Mouse (Mus musculus) layer of hippocampus, postnatal 25 days (tissue): ENCODE data around the gene Nrap. TPM values are rescaled to one million over a fixed set of nuclear protein-coding genes. Genes with fewer than 3 reads are reported as not detected.
A peak's percentile ranks its signal among the peaks of the same experiment; 100 is the strongest.

Experiments used
- DNase-seq, 2 experiments: peaks; one replicate each; pipeline ENCODE4 v3.0.0; 2022; ENCODE audit warnings: mixed read lengths in 2 of 2, low spot score in 1 of 2; ENCODE audit errors: extremely low spot score in 1 of 2
- total RNA-seq, 2 experiments: library from RNA; stranded (reverse); gene quantifications; 2 replicates each; pipeline ENCODE4 v1.2.3; 2021

Gene Nrap
- total RNA-seq, 2 experiments from 2014 or later = 0.07 to 0.09 TPM

DNA sequence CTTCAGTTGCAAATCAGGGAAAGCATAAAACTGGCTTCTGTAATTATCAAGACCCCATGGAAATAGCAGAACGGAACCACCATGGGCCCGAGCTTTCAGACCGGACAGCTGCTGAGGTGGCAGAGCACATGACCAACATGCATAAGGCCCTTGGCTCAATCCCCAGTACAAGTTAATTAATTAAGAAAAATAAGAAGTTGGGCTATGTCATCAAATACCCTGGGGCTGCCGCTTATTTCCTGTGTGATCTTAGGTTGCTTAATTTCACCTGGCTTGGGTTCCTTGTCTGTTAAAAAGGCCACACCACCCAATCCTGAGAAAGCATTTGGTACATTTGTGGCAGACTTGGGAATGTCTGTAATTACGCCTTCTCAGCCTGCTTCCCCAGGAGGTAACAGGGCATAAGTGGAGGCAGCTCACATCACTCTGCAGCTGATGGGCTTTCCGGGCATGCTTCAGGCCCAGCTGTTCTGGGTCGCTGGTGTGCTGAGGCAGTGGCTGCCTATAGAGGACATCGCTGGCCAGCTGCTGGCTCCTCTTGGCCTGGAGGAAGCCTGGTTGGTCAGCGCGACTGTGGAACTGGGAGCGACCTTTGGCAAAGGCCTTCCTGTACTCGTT is 68.4 kb downstream of the Nrap start:
- no peak for DNase-seq

DNA sequence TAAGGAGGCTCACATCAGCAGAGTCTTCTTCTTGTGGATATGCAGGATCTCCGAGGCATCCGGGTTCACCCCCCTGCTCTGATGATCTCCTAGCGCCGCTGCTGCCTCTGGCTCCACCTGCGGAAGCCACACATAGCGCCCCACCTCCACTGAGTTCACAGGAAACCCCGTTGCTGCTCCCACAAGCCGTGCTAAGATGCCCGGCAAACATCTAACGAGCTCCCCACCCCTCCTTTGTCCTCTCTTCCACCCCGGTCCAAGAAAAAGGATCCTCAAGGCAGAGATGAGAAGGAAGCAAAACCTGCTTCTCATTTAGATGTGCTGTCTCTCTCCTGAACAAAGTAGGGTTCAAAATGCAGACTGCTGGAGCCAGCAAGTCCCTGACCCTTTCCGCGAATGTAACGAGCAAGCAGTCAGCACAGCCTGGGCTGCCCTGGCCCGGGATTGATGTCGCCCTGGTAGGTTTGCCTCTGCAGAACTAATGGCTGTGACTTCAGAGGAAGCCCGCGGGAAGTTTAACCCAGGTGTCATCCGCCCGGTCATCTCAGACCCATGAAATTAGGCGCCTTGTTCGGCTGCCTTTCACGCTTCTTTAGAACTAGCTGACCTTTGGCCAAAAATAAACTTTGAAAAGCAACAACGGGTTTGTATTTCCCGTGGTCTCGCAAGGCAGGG is 69.5 kb downstream of the Nrap start:
- DNase-seq = no peak

DNA sequence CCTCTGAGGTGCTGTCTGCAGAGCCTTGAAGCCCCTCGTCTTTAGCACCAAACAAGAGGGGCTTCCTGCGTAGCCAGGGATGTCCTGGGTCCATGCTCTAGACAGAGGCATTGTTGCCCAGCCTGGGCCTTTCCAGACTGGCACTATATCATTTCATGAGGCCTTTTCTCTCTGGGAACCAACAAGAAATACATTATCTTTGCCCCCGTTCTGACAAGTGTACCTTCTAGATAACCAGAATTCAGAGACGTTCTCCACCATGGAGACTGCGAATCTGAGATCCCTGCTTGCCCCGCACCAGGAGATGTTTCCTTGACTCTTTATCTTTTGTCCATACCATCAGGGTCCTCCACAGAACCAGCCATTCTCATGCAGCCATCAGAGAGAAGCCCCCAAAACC is 70.2 kb downstream of the Nrap start:
- DNase-seq = no peak

DNA sequence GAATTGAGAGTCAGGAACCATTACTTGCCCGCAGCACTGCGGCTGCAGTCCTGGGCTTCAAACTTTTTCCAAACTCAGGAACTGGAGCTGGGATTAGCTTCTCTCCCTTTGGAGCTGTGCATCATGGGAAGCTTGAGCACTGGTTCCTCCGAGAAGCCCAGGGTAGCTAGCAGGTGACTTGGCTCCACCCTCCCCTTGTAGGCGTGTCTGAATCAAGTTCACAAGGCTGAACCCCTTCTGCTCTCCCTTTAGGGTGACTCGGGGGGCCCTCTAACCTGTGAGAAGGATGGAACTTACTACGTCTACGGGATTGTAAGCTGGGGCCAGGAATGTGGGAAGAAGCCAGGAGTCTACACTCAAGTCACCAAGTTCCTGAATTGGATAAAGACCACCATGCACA is 70.6 kb downstream of the Nrap start:
- no peak for DNase-seq

DNA sequence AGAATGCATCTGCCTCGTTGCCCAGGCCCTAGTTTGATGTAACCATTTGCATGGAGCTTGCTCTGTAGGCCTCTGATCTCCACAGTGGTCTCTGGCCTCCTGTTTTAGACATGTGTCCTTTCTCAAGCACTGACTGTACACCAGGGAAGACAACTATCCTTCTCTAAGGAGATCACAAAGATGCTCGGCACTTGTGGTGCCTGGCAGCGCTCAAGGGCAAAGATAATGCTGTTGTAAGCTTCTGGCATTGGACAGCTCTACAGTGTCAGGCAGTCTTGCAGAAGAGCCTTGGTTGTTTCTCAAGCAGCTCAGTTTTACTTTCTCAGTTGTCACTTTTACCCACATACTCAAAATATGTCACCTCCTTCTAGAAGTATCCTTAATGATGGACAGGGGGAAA is 73.3 kb downstream of the Nrap start:
- DNase-seq = no peak

DNA sequence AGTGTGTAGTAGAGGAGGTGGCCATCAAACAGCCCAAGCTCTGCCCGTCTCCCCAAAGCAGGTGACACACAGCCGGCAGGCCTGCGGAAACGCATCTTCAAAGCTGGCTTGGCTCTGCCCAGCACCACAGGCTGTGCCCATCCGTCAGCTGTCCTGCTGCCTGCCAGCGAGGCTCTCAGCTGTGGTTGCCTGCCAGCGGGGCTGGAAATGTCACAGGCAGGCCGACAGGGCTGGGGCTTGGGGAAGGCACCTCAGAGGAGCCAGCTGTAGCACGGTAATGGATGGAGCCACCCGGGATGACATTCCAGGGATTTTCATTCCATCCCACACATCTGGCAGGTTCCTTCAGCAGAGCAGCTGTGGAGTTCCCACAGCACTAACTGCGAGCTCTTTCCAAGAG is 89.0 kb downstream of the Nrap start:
- DNase-seq = no peak

DNA sequence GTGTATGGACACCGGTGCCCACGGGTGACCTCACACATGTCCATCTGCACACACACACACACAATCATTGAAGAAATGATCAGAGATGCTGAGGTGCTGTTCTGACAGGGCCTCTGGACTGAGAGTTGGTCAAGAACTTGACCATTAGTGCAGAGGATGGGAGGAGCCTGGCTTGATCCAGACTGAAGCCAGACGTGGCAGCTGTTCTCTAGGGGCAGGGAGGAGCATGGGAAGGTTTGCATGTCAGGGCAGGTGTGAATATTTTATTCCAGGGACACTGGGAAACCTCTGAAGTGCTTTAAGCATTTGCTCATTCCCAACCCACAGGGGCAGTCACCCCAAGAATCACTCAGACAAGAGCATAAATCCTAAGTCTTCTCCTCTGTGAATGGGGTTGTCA is 92.6 kb downstream of the Nrap start:
- no peak for DNase-seq

DNA sequence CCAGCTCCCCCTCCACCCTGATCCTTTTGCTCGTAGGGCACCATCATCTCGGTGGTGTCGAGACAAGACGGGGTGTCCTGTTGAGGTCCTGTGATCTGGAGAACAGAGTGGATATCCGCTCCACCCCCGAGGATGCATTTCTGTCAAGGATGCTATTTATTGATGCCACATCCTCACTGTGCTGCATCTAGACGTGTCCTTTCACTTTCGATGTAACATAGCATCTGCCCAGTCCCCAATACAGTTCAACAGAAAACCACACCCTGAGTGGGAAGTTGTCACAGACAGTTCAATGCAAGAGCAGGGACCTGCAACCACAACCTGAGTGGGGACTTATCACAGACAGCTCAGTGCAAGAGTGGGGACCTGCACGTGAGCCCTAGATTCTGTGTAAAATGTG is 93.2 kb downstream of the Nrap start:
- DNase-seq = no peak

DNA sequence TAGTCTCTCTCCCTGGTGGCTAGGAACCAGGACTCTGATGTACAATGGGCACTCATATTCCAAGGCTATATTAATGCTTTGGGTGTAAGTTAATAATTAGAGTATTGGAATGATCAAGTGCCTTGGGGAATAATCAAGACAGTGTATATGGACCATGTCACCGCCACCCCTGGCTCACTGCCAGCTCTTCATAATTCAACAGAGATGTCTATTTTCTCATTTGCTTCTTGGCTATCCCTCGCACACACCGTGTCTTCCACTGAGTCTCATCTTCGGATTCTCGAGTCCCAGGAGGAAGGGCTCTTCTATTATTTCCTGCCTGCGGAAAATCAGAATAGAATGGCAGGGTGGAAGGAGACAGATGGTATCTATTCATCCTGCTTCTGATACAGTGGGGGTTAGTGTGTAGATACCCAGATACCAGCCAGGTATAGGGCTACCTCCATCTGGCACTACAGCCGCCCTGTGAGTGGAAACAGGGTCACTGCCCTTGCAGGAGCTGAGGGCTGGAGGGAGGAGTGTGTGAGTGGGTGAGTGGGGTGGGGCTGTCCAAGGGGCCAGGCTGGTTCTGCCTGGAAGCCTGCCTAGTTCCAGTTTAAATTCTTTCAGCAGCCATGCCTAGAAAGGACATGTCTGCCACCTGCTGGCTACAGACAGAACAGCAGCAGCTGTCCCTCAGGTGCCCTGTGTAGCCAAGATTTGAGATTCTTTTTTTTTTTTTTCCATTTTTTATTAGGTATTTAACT is 95.0 kb downstream of the Nrap start:
- DNase-seq = peak; percentile 65 to 83

DNA sequence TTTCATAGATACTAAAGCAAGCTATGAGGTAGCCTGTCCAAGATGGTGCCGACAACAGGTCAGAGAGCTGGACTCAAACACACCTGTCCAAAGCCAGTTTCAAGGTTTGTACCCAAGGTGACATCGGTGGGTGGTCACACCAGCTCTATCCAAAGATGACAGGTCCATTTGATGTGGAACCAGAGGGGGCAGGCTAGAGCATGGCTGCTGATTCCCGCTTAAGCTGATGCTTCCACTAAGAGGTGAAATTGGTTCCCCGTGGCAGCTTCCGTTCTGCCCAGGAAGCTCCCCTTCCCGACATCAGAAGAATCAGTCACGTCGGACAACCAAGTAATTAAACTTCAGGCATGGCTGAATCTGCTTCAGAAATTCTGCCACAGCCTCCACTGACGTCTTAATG is 97.5 kb downstream of the Nrap start:
- DNase-seq = no peak

DNA sequence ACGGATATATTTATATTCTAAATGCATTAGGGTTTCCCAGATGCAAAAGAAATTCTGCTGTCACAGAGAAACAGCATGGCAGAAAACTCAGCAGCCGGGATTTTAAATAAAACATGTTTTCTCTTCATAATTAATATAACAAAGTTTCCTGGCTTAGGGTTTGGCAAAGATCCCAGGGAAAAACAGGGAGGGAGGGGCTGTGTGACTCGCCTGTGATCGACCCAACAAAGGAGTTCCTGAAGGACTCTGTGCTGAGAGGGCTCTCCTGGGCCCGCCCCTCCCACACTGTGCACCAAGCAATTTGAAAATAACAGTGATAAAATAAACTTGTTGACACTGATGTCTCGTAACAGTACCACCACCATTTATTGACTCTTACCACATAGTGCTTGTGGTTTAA is 97.9 kb downstream of the Nrap start:
- DNase-seq = peak in 1 of 2 experiments; percentile 5

DNA sequence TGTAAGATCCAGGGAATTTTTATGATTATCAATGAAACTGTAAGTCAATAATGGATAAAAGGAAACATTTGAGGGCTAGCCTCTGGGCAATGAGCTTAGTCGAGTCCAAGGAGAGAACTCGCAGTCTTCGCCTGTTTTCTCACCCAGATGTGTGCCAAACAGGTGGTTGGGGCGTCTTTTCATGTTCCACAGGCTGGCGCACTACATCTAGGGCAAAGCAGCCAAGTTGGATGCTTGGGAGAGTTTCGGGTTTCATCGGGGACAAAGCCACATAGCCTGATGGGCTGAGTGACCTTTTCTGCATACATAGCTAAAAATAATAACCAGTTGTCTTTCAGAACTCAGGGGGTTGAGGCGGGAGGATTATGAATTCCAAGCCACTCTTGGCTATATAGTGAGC is 100.2 kb downstream of the Nrap start:
- no peak for DNase-seq

DNA sequence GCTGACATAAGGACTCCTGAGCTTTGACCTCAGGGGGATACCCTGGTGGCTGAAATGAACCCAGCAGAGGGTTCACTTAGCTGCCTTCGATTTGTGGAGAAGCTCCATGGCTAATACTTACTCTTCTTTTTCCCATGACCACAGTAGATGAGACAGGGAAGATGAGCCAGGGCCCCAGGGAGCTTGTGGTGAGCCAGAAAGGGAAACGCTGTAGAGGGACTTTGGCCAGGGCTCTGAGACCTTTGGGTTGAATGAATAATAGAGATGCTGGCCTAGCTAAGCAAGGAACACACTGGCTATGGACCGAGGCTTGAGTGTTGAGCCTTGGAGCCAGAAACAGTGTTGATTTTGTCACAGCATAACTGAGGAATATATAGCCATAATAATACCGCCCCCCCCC is 101.4 kb downstream of the Nrap start:
- DNase-seq = no peak

DNA sequence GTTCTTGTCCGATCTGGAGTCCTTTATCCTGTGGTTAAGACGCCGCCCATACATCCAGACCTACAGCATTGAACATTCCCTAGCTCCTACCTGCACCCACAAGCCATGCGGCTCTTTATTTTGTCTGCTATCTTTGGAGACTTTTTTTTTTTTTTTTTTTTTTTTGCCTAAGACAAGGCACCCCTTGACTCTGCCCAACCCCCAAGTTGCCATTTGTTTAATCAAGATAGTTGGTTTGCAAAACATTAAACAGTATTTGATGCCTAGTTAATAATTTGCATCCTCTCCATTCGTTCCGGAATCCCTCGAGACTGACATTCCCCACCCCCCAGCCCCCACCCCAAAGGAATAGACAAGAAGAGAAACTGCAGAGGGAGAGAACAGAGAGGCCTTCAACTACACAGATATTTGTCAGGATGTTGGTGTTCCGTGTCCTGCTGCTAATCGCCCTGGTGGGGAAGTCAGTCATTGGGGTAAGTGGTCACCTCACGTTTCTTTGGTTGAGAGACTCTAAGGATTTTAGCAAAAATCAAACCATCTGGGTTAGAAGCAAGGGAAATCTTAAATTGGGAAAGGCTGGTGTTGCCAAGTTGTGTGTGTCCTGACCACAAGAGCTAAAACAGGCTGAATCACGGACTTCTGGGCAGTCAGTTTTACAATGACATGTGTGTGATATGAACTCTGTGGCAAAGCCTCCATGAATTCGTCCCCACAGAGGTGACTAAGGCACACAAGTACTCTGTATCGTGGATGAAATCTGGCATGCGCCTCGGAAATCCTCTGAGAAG is 102.1 kb downstream of the Nrap start:
- DNase-seq = no peak

DNA sequence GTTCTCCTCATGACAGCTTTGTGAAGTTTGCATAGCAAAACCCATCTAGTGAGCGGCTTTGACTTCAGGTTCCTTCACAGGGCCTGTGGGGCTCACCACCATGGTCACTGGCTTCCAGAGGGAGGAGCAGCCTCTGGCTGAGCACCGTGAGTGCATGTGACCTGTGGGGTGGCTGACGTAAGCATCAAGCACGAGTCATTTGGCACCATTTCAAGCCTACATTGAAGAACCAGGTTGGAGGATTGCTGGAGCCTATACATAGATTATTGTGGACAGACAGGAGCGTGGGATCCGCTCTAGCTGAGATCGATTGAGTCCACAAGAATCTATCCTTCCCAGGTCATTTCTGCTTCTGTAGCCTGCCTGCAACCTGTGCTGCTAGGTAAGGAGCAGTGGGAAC is 103.0 kb downstream of the Nrap start, which contains the start of gene Habp2:
TSS of gene Habp2 (plus strand) at position 272 of the 400 bp plus-strand sequence.
- no peak for DNase-seq

DNA sequence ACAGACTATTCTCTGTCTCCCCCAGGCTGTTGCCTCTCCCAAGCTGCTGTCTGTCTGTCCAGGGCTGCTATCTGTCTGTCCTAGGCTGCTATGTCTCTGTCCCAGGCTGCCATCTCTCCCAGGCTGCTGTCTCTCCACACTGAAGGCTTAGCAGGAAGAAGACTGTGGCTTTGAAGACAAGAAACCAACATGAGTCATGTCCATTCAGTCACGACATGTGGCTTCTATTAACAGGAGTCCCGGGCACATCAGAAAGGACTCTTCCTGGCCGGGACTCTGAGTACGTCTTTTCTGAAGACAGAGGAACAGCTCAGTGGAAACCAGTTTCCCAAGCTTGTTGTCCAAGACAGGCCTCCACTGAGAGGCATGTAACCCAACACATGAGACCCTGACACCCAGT is 104.6 kb downstream of the Nrap start:
- no peak for DNase-seq

DNA sequence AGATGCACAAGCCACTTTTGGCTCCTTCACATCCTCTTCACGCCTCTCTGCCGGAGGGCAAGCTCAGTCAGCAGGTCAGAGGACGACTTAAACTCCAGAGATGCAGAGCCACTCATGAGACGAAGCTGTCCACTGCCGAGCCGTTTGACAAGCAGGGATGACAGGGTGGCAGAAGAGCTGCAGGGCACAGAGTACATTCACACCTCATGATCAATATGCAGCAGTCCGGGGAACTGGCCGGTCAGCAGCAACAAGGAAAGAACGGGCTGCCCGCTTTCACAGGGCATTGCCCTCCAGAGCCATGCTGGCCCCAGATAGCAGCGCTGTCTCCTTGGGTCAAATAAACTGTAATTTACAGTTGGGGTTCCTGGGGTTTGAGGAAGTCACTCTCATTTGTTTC is 111.5 kb downstream of the Nrap start:
- no peak for DNase-seq

DNA sequence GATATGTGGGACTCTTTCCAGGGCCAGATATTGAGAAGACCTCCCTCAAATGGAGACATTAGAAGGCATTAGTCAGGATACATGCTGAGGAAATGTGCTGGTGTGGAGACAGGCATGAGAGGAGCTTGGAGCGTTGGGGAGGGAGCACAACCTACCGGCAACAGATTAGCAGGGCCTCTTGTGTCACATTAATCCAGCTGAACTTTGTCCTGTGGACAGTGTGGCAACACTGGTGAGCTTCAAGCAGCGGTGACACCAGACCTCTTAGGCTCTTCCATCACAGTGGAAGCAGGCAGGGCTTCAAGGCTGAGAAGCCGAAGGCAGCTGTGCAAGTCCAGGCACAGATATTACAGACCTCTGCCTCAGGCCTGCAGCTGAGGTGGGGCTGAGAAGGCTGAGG is 111.9 kb downstream of the Nrap start:
- no peak for DNase-seq

DNA sequence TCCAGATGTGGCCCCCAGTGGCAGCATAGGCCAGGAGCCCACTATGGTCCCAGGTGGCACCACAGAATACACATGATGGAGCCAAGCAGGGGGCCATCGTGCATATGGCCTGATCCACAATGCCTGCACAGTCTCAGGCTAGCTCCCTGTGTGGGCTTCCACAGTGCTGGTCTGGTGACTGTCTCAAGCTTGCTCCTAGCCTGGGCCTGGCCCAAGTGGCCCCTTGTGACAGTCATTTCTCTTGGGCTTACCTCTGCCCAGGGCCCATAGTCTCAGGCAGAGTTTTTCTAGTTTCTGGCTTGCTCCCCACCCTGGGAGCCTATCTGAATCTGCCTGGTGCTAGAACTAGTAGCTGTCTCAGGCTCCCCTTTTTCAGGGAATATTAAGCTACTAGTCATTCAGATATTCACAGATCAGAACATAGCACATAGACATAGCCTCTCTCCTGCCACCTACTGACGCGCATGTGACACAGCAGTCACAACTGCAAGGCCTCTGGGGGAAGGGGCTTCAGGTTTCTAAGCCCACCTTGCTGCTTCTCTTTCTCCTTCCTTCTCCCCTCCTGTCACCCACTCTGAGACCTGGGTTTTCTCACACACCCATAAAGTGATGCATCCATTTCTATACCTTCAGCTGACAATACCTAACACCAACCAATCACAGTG is 112.6 kb downstream of the Nrap start:
- no peak for DNase-seq

DNA sequence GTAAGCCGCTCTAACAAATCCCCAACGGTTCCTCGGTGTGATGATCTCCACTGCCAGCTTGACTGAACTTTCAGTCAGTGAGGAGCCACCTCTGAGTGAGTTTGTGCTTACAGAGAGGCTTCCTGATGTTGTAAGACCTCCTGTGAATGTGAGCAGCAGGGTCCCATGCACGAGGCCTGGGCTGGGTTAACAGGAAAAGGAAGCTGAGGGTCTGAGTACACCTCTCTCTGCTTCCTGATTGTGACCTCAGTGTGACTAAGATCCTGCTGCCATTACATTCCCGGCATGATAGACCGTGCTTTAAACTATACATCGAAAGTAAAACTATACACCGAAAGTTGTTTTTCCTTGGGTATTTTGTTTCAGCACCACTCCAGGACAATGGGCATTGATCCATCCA is 117.8 kb downstream of the Nrap start:
- DNase-seq = no peak
